9 mouse cellular contexts compared by ENCODE assay signal in the genomic region with DNA sequence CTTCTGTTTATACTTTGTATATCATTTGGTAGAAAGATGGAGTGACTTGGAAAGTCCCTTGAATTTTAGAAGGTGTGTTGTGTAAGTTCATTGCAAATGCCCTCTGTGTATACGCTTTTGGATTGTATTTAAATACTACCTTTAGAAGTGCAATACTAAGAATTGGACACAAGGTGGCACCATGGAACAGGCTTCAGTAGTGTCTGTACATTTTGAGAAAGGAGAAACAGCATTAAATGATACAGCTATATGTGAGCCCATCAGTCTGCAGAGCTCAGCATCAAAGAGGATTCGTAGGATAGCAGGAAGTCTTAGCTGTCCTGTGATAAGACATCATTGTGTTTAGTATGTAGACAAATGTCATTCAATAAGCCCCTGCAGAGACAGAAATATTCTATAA. TPM values are rescaled to one million over a fixed set of nuclear protein-coding genes. Genes with fewer than 3 reads are reported as not detected.
DNase-seq lines count a peak whose midpoint lies in the region; ATAC-seq and TF ChIP-seq lines count a peak whose summit lies in the region.
"Had no signal": no experiment of that assay in that cellular context is flagged by ENCODE, and none has a peak within 500 bp of the region (broad histone marks: within the 10 kb centered on the region; RNA-seq: fewer than 3 reads in every experiment).

No protein-coding gene starts in this region.

- no peaks in the 10 kb centered on the region for H3K9me3 ChIP-seq in heart, embryonic 11.5 days (replicated peaks; ENCODE audit: control insufficient read depth, low read length)

- H3K4me2 ChIP-seq in heart, embryonic 11.5 days: no peak overlapping the region

- WGBS in heart, embryonic 11.5 days (ENCODE audit: insufficient replicate concordance): 36% methylated on average over 2 of the region's 2 CpGs

- no peaks in the 10 kb centered on the region for H3K4me1 ChIP-seq in heart, embryonic 11.5 days (ENCODE audit: control insufficient read depth, insufficient read depth, low read length)

- DNase-seq in gastrocnemius, adult 2 months: no peak
- DNase-seq in gastrocnemius, postnatal 14 days: no peak
- DNase-seq in 3T3-L1 (ENCODE audit: low read depth, low spot score) (peak; percentile 82), ZHBTc4 (ENCODE audit: low read depth, low spot score) (peak; percentile 66)
- DNase-seq in hindlimb bud, embryonic 11.5 days (ENCODE audit: extremely low spot score, low read depth, low spot score): peak; percentile 30
- DNase-seq in ovary, adult 18-20 months (ENCODE audit: low spot score): no peak
- DNase-seq in adrenal gland, postnatal 10 days: no peak

- no peak for ATAC-seq in heart, embryonic 11.5 days (replicated peaks; ENCODE audit: insufficient number of reproducible peaks, low FRiP score, low TSS enrichment)

- peak; percentile 61 for TF ChIP-seq CTCF in gastrocnemius, adult 2 months (IDR thresholded peaks at IDR 0.05)

- H3K9ac ChIP-seq in heart, embryonic 11.5 days (ENCODE audit: low read depth, low read length): no peak overlapping the region

- intact Hi-C loops in gastrocnemius, adult 2 months (cut with DNase I): no loop called here
- intact Hi-C loops in gastrocnemius, postnatal 14 days (cut with DNase I; ENCODE audit: low total_unique reads): no loop called here

- no peaks in the 10 kb centered on the region for H3K27me3 ChIP-seq in heart, embryonic 11.5 days (ENCODE audit: control insufficient read depth, insufficient read depth, low read length)

- H3K4me3 ChIP-seq in gastrocnemius, adult 2 months: no peak overlapping the region
- no peak overlapping the region for H3K4me3 ChIP-seq in heart, embryonic 11.5 days (ENCODE audit: low read depth, low read length)

- H3K36me3 ChIP-seq in heart, embryonic 11.5 days (ENCODE audit: control insufficient read depth, insufficient read depth, low read length): no peaks in the 10 kb centered on the region

- no peak overlapping the region for H3K27ac ChIP-seq in gastrocnemius, adult 2 months
- no peak overlapping the region for H3K27ac ChIP-seq in heart, embryonic 11.5 days (ENCODE audit: low read depth, low read length)

RNA-seq across cellular contexts. Expression of a gene that starts 5.2 kb away (rescaled TPM):
- not detected for total RNA-seq in gastrocnemius, adult 2 months (2021)
- not detected for total RNA-seq in gastrocnemius, postnatal 14 days (2021)
- not detected in 2 replicates for polyA plus RNA-seq in heart, embryonic 11.5 days (2014; fragmentation: Nextera tagmentation; extraction: Ambion mirVana)
- not detected for total RNA-seq in adrenal gland, postnatal 10 days (2021)
- total RNA-seq: left cerebral cortex, postnatal 10 days had no signal

RNA-seq across cellular contexts. Expression of a gene that starts 11.3 kb away (rescaled TPM):
- not detected for total RNA-seq in gastrocnemius, adult 2 months (2021)
- total RNA-seq in gastrocnemius, postnatal 14 days (2021): not detected
- not detected in 2 replicates for polyA plus RNA-seq in heart, embryonic 11.5 days (2014; fragmentation: Nextera tagmentation; extraction: Ambion mirVana)
- not detected for total RNA-seq in adrenal gland, postnatal 10 days (2021)
- total RNA-seq: left cerebral cortex, postnatal 10 days had no signal

Comparison
In these comparisons a context has a peak if more than half of its experiments do, and no peak if none do; other contexts are left out.
1. DNase-seq: peak in 3T3-L1 (single experiment), ZHBTc4 (single experiment) and hindlimb bud, embryonic 11.5 days (single experiment); none in gastrocnemius, adult 2 months (single experiment), gastrocnemius, postnatal 14 days (single experiment), ovary, adult 18-20 months (single experiment) and adrenal gland, postnatal 10 days (single experiment).